Mouse (Mus musculus) erythroid progenitor cell, adult 5-6 weeks (primary cell): ENCODE measurements around the gene Cdk5. TPM values are rescaled to one million over a fixed set of nuclear protein-coding genes. Genes with fewer than 3 reads are reported as not detected.
A peak's percentile ranks its signal among the peaks of the same experiment; 100 is the strongest.

Source experiments
- ATAC-seq: replicated peaks from 2 replicates; pipeline ENCODE4 v1.8.0; 2016; ENCODE audit warnings: moderate number of reproducible peaks, mild to moderate bottlenecking, moderate TSS enrichment, inconsistent platforms; ENCODE audit not compliant: poor library complexity, low FRiP score, severe bottlenecking
- total RNA-seq, 2 experiments: library from RNA; stranded (forward) in 1 of 2; stranded (reverse) in 1 of 2; fragments of 150-400 nt in 1 of 2; fragments of 186-747, 209-891 nt in 1 of 2; gene quantifications; 2 replicates each; pipeline versions ENCODE4 v1.2.3 to v1.2.4; 2015 to 2017; ENCODE audit warnings: low replicate concordance in 2 of 2

The Cdk5 gene
- total RNA-seq, 2 experiments from 2014 or later = 3.7 to 6.3 TPM

DNA sequence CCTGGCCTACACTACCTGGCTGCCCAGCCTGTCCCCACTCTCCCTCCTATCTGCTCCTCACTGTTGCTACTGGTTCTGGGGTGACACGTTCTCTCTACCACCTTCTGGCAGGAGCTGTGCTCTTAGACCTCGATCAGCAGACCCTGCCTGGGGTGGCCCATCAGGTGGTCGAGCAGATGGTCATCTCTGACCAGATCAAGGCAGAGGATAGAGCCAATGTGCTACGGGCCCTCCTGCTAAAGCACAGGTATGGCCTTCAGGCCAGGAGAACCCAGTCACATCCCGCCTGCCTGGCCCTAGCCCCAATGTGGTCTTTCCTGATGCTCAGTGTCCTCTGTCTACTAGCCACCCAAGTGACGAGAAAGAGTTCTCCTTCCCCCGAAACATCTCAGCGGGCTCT is 10.7 kb upstream of the Cdk5 start:
- ATAC-seq = no peak

DNA sequence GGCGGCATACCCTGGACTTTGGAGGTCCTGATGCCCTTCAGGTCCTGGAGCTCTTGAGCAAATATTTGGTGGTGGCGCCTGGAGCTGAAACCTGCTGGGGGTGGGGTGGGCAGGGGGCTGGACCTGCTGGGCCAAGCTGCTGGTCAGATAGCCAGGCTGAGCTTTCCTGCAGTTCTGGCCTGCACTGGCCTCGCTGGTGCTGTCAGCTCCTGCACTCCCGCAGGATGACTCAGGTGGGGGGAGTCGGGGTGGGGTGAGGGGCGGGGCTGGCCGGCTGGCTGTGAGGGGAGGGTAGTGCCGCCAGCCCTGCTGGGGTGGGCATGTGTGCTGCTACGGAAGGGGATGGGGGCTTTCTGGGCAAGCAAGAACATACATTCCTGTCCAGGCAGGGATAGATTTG is 5.3 kb upstream of the Cdk5 start:
- ATAC-seq = no peak

DNA sequence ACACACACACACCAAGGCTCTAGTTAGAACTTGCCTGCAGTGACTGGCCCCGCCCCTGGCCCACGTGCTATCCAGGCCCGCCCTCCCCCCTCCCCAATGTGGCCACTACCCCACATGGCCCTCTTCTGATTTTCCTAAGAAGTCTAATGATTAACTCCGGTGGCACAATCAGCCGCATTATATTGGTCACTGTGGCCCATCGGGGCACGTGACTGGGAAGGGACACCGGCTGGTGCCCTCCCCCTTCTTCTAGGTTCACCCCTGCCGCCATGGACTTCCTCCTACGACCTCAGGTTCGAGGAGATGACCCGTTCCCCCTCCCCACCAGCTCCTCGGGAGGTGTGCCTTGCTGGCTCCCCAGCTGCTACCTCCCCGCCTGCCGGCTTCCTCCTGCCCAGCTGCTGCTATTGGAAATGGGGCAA is 4.7 kb upstream of the Cdk5 start:
- ATAC-seq = no peak

DNA sequence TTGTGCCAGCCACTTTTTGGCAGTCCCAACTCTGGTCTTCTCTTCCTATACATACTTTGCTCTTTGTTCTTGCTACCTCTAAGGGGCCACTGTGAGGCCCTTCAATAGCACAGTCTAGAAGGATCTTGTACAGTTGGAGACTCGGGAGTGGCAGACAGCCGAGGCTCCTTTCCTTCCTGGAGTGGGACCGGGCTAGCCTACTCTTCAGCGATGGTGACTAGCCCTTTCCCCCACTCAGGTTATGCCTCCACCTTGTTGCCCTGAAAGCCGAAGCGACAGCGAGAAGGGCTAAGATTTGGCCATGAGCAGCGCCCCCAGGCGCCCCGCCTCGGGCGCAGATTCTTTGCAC is 3.9 kb upstream of the Cdk5 start:
- ATAC-seq = no peak

DNA sequence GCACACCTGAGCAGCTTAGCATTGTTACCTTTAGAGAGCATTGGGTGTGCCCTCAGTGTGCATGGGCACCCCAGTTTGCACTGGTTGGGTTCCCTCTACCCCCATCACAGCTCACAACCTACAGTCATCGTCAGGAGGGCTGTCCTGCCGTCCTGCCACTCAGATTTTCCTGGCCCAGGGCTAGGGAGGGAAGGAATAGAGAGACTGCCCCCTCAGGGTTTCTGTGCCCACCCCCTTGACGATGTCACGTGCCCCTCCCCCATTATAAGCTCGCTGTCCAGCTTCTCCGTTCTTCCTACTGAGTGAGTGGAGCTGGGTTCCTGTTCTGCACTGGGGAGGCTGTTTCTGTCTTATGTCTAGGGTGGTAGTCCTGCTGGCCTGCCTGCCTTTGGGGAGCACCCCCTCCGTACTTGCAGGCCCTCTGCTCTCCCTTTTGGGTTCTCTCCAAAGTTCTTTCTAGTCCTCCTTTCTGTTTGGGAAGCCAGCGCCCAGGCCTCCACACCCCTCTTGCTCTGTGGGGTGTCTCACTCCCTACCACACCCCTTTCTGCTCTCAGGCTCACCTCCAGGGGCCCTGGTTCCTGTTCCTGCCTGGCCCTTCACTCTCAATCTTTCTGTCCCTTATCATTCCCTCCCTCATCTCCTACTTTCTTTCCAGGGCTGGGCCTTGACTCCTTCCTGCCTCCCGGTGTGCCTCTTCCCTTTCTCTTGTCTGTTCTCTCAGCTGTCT is 3.4 kb upstream of the Cdk5 start:
- ATAC-seq = no peak

GRCm38 (mm10) chr5:24426037-24426432 is 2.7 kb upstream of the Cdk5 start:
- ATAC-seq = no peak

- no peak for ATAC-seq
Measured at GRCm38 (mm10) chr5:24425421-24426036, 2.2 kb upstream of the Cdk5 start.

DNA sequence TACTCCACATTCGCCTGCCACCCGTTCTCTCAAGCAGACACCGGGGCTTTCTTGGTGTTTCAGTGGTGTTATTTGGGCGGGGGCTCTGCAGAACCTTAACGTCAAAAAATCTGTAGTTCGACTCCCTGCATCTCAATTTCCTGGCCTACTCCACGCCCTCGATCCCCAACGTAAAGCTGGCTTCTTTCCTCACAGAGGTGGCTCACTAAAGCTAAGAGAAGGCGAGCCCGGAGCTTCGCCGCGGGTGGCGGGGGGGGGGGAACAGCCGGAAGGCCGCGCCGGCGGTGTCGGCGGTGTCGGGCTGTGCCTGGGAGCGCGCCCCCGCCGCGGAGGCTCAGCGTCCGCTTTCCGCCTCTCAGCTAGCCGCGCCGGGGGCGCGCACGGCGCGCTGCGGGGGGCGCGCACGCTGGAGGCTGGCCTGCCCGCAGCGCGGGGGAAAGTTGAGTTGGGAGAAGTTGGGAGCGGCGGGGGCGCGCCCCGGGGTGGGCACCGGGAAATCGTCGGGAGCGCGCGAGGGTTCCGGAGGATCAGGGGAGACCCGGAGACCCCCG is 1.6 kb upstream of the Cdk5 start:
- peak; percentile 12; the same call in 1 of the 2 replicates for ATAC-seq

DNA sequence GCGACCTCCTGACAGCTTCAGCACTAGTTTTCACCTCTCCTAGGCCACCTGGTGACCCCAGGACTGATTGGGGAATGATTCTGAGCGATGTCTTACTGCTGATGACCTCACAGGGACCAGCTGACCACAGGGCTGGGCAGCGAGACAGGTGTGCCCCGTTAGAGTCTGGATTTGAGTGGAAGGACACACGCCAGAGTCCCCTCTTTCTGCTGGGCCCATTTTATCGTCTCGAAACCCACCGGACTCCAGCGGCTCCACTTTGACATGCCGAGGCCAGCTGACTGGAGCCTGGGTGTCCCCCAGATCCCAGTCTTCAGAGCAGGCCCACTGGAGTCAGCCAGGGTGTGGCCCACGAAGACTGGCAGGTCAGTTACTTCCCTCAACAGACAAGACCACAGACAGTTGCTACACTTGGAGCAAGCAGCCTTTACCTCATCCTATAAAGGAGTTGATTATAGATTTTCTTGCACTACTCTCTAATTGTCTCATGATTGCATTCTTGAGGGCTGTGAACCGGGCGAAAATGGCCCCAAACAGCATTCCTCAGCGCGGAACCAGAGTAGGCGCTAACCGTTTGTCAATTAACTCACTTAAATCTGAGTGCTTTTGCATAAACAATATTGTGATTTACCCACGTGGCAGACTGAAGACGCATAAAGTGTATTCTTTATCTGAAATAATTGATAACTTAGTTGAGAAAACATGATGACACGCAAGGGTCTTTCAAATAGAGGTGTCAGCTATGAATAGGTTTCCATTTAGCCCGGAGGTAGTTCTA is 863 bp upstream of the Cdk5 start:
- peak; percentile 63 for ATAC-seq

- ATAC-seq = no peak
Measured at GRCm38 (mm10) chr5:24420381-24420780, 2.9 kb downstream of the Cdk5 start.

DNA sequence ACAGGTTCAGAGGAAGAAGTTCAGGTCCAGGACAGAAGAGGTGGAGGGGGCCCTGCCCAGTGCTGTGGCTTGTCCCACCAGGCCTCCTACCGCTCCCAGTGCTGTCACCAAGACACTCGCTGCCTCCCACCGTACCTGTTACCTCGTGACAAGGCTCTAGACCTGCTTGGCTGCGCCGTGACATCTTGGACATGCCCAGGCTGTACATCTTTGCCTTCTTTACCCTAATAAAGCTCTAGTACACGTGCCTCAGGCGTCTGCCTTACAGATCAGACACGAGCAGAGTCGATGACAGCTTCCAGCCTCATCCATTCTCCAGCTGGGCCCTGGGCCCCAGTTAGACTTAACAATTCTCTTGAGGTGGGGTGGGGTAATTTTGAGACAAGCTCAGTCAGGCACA is 5.7 kb downstream of the Cdk5 start:
- ATAC-seq = no peak

DNA sequence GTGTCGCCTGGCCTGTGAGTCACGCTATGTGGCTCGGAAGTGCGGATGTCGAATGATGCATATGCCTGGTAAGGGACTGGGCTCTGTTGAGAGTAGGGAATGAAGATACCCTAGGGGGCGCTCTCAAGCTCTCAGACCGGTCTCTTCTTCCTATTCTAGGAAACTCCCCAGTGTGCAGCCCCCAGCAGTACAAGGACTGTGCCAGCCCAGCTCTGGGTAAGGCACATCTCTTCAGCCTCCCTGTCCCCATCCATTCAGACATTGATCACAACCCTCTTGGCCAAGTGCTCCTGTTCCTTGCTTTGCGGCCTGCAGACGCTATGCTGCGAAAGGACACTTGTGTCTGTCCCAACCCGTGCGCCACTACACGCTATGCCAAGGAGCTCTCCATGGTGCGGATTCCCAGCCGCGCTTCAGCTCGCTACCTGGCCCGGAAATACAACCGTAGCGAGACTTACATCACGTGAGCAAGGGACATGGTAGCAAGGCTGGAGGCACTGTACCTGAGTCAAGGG is 7.1 kb downstream of the Cdk5 start:
- peak; percentile 54; the same call in 1 of the 2 replicates for ATAC-seq

- no peak for ATAC-seq
Measured at GRCm38 (mm10) chr5:24413938-24414337, 9.4 kb downstream of the Cdk5 start.

GRCm38 (mm10) chr5:24413042-24413693 is 10.2 kb downstream of the Cdk5 start, which contains the start of gene Asic3:
Gene Asic3 (plus strand): TSS chr5:24413392.
- no peak for ATAC-seq

DNA sequence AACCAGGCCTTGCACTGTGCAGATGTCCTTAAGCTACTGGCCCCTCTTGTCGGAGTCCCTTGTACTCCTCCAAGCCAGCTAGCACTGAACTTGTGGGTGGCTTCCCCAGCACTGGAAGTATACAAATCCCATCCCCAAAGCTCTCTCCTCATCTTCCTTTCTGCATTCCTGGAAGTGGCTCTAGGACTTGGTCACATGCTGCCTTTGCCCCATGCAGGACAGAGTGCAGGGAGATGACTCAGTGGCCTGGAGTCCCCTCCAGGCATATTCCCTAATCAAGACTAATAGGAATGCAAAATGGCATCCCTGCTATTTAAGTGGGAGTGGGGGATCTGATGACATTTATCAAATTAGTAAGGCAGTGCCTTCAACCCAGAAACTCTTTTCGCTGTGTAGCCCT is 11.3 kb downstream of the Cdk5 start:
- ATAC-seq = no peak

DNA sequence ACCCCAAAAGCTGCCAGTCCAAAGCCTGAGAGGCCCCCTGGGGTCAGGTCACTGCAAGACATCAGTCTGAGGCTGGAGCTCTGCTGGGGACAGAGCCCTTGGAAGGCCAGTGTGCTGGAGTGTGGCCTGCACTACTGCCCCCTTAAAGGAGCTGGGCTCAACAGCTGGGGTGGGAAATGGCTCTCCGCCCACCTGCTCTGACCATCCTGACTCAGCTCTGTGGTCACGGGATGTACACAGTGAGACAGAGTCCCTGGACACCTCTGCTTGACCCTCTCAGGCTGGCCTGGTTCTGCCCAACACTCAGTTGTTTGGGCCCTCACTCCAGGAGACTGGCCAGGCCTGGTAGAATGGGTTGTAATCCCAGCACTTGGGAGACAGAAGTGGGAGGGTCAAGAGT is 13.9 kb downstream of the Cdk5 start:
- no peak for ATAC-seq

GRCm38 (mm10) chr5:24408651-24409050 is 14.7 kb downstream of the Cdk5 start:
- ATAC-seq = no peak

- ATAC-seq = no peak
Measured at GRCm38 (mm10) chr5:24405389-24405876, 17.9 kb downstream of the Cdk5 start.

GRCm38 (mm10) chr5:24404594-24405360 is 18.6 kb downstream of the Cdk5 start:
- 0 out of 2 replicates have a peak, but pooled peaks have one; percentile 60 for ATAC-seq
